Mouse (Mus musculus) left cerebral cortex, postnatal 10 days (tissue): ENCODE measurements around the gene Smim11. TPM values are rescaled to one million over a fixed set of nuclear protein-coding genes. Genes with fewer than 3 reads are reported as not detected.

Source experiments
- DNase-seq, 2 experiments: peaks; one replicate each; pipeline ENCODE4 v3.0.0; 2021 to 2022; ENCODE audit warnings: low spot score in 2 of 2, mixed read lengths in 1 of 2; ENCODE audit errors: extremely low spot score in 1 of 2
- intact Hi-C: fragments of 180-260 bp; cut with DNase I; formaldehyde crosslinking; loops from one replicate; pipeline ENCODE4 v1.15.1; 2025
- total RNA-seq, 2 experiments: library from RNA; stranded (reverse); gene quantifications; 2 replicates each; pipeline ENCODE4 v1.2.3; 2021

Gene Smim11
- total RNA-seq, 2 experiments from 2014 or later: 13.3 to 13.6 TPM

DNA sequence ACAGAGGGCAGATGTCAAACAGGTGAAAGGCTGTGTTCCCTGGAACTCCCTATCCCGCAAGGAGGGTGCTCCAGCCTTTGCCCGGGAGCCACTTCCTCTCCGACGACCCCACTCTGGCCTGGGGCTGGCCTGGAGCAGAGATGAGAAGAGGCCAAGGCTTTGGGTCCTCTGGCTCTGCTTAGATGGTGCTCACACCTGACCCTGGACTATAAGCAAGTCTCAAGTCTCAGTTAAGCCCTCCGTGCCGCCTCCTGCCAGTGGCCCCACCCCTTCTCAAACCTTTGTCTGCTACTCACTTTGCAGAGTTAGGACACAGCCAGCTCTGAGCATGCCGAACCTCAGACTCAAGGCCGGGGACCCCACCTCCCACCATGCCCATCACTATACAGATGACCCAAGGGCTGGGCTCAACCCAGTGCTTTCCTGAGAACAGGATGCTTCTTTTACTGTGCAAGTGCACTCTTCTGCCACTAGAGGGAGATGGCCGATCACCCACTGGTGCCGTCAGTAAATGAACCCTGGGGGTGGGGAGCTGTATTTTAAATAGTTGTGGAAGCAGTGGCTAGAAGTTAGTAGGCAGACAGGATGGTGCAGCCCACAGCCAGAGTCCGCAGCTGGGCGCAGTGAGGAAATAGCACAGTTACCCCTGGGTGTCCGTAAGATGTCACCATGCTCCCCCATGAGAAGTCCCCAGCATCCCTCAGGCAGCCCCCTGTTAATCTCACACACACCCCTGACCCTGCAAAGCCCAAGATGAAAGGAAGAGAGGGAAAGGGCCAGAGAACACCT, 13.1 kb downstream of the Smim11 start:
- intact Hi-C loops: loop anchor here (10.0 kb wide), 1 partner anchor 1231 kb away; no protein-coding TSS in a partner anchor
- DNase-seq: peak; percentile 51 to 57

DNA sequence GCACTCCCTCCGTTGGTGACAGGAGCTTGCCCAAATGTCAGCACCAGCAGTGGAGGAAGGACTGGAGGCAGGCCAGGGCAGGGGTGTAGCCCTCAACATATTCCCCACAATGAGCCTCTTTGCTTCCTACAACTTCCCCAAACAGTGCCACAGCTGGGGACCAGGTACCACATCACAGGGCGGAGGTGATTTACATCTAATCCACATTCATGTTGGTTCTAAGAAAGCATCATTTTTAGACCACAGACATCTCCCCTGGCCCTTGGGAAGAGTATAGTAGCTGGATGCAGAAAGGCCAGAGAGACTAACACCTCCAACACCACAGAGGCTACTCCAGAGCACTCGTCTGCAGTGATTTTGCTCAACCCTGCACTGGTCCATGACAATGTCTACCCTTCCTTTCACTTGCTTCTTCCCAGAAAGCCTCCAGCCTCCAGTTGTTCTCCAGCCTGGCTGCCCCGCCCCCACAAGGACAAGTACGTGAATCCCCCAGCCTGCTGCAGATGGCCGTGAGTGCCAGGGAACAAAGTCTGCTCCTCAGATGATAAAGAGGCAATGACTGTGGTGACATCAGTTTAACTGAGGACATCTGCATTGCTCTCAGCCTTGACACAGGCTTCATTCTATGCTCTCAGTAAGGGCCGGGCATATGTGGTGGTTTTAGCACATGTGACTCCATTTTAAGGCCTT, 15.1 kb downstream of the Smim11 start:
- intact Hi-C loops: loop anchor here (10.0 kb wide), 1 partner anchor 1229 kb away; no protein-coding TSS in a partner anchor
- DNase-seq: no peak

GRCm38 (mm10) chr16:92319353-92320109, 18.4 kb downstream of the Smim11 start:
- DNase-seq: peak in 1 of 2 experiments; percentile 85
- intact Hi-C loops: loop anchor here (10.0 kb wide), 1 partner anchor 1225 kb away; no protein-coding TSS in a partner anchor

GRCm38 (mm10) chr16:92320361-92320760, 19.3 kb downstream of the Smim11 start:
- DNase-seq: no peak
- intact Hi-C loops: no loop called here

- intact Hi-C loops: no loop called here
- DNase-seq: no peak
These were observed 20.3 kb downstream of the Smim11 start, which contains the start of gene Fam243 for GRCm38 (mm10) chr16:92321341-92321740. Fam243 (minus strand) TSS chr16:92321441.

- intact Hi-C loops: no loop called here
- no peak for DNase-seq
These were observed 23.4 kb downstream of the Smim11 start for GRCm38 (mm10) chr16:92324309-92325061.

GRCm38 (mm10) chr16:92325062-92325406, 23.9 kb downstream of the Smim11 start:
- intact Hi-C loops: no loop called here

DNA sequence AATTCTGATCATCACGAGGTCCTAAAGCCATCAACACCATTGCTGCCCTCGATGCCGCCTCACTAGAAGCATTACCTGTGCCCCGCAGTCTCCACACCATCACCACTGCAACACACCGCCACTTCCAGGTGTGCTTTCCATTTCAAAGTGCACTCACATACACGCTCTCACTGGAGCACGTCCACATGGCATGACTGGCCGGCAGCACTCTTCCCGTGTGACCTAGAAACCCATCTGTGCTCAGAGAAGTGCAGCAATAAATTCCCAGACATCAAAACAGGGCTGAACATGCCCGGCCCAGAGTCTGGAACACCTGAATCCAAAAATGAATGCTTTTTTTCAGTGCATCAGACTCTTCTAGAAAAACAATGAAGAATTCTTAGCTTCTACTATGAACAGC, 26.8 kb downstream of the Smim11 start:
- DNase-seq: no peak
- intact Hi-C loops: no loop called here

More at GRCm38 (mm10) chr16:92325062-92325406, 23.9 kb downstream of the Smim11 start:
- DNase-seq: no peak

DNA sequence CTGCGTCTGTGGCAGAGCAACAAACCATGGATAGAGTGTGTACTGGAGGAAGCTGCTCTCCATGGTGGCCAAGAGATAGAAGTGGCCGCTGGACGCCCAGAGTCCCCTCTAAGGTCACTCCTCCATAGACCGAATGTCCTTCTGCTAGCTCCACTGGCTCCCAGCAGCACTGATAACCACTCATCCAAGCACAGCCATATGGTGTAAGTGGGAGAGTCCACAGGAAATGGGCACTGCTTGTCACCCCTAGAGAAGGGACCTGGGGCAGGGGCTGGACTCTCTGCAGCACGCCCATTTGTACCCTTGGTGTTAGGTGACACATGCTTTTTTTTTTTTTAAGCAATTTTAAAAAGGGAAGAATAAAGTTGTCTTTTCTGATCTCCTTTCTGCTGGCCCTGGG, 29.9 kb downstream of the Smim11 start:
- no peak for DNase-seq
- intact Hi-C loops: no loop called here

GRCm38 (mm10) chr16:92334600-92334999, 33.5 kb downstream of the Smim11 start:
- DNase-seq: no peak
- intact Hi-C loops: no loop called here

DNA sequence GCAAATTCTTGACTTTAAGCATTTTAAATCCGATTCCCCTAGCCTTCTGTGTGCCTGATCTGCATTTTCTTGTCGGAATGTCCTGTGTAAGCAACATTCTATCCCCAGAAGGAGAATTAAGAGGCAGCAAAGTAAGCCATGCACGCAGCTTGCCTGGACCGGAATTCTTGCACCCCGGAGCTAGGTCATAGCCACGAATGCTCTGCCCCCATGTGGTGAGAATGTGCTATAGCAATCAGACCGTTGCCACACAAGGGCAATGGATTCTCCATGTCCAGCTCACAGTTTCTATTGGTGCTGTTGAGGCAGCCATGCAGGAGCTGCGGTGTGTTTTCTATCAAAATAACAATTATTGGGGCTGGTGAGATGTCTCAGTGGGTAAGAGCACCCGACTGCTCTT, 35.2 kb downstream of the Smim11 start:
- intact Hi-C loops: no loop called here
- DNase-seq: peak; percentile 69 to 81

- DNase-seq: peak; percentile 59 to 72
- intact Hi-C loops: loop anchor here (5.0 kb wide), 2 partner anchors 116 to 136 kb away; no protein-coding TSS in a partner anchor
These were observed 39.8 kb downstream of the Smim11 start for GRCm38 (mm10) chr16:92340612-92341511.

- intact Hi-C loops: no loop called here
- no peak for DNase-seq
These were observed 44.1 kb downstream of the Smim11 start for GRCm38 (mm10) chr16:92345177-92345576.

DNA sequence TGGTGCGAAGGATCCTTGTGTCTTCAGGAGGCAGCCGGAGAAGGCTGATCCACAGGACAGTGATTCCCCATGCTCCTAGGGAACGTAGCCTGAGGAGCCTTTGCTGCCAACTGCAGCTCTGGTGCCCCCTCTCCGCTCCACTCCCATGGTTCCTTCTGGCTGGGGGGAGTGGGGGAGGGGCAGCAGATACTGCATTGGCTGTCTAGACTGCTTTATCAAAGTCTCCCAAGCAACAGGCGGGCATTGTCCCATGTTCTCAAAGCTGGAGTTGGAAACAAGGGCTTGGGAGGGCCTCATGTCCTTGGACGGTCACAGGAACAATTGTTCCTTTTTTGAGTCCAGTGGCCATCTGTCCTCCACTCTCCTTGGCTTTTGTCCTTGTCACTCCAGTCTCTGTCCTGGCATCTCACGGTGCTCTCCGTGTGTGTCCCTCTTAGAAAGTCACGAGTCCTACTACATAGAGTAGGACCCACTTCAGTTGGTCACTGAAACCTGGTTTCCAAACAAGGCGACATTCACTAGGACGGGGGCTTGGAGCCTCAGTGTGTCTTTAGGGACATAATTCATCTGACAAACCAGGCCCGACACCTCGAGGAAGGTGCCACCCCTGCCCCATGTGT, 45.3 kb downstream of the Smim11 start:
- DNase-seq: peak in 1 of 2 experiments; percentile 56
- intact Hi-C loops: no loop called here

DNA sequence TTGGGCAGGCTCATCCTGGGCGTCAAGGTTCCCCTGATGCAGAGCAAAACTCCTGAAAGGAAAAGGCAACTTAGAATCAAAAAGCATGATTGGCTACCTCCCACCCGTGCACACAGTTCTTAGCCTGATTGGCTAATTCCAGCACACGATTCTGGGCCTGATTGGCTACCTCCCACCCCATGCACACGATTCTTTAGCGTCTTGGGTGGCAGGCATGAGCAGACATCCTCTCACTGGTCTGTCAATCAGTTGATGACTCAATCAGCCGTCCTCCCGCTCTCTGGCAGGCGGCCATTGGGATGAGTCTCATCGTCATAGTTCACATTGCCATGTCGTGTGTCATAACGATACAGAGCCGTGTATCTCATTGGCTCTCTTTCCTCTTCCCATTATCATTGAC, 47.9 kb downstream of the Smim11 start:
- intact Hi-C loops: no loop called here
- DNase-seq: no peak

GRCm38 (mm10) chr16:92353295-92353694, 52.2 kb downstream of the Smim11 start:
- DNase-seq: no peak
- intact Hi-C loops: no loop called here

DNA sequence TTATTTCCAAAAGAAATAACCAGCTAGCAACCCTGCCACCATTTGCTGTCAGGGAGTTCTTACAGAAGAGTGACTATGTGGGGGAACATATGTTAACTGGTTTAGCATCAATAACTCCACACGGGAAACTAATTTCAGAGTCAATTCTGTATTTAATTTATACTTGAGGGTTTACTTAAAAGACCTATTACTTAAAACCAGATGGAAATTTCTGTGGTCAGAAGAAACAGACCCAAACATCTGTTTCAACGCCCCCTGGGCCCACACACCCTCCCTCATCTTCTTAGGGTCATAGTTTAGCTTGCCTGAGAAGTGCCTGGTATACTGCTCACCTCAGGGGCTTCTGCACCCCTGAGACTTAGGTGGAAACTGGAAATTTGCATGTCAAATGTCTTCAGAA, 52.8 kb downstream of the Smim11 start:
- intact Hi-C loops: no loop called here

More for the DNA sequence above, 52.8 kb downstream of the Smim11 start:
- no peak for DNase-seq
